Mouse (Mus musculus): ENCODE measurements around the gene Ephx1. TPM values are rescaled to one million over a fixed set of nuclear protein-coding genes. Genes with fewer than 3 reads are reported as not detected.
"Not testable (repeated sequence)": the region's sequence is repeated elsewhere in the genome, so short reads cannot be mapped to it uniquely, and the experiment has no call there.

Ephx1 gene
- total RNA-seq, 2 experiments from 2014 or later: 20.7 to 25.9 TPM

- peak; percentile 79 for DNase-seq
- intact Hi-C loops (cut with DNase I): no loop called here
These were observed 78.3 kb downstream of the Ephx1 start, which contains the start of gene Tmem63a for GRCm38 (mm10) chr1:180942166-180943031. Gene Tmem63a, plus strand, starts transcription at chr1:180942344.

- intact Hi-C loops (cut with DNase I): no loop called here
- DNase-seq: peak in 1 of 2 experiments; percentile 34
These were observed 79.0 kb downstream of the Ephx1 start for GRCm38 (mm10) chr1:180941726-180942125.

- no peak for DNase-seq
- intact Hi-C loops (cut with DNase I): no loop called here
These were observed 79.8 kb downstream of the Ephx1 start for GRCm38 (mm10) chr1:180940776-180941460.

- DNase-seq; intact Hi-C loops (cut with DNase I): not testable (repeated sequence)
These were observed 81.9 kb downstream of the Ephx1 start for GRCm38 (mm10) chr1:180938781-180939180.

- intact Hi-C loops (cut with DNase I); DNase-seq: not testable (repeated sequence)
These were observed 83.1 kb downstream of the Ephx1 start for GRCm38 (mm10) chr1:180937631-180938030.

GRCm38 (mm10) chr1:180936610-180937398, 83.9 kb downstream of the Ephx1 start:
- intact Hi-C loops (cut with DNase I): not testable (repeated sequence)
- DNase-seq: peak; percentile 39 to 53

DNA sequence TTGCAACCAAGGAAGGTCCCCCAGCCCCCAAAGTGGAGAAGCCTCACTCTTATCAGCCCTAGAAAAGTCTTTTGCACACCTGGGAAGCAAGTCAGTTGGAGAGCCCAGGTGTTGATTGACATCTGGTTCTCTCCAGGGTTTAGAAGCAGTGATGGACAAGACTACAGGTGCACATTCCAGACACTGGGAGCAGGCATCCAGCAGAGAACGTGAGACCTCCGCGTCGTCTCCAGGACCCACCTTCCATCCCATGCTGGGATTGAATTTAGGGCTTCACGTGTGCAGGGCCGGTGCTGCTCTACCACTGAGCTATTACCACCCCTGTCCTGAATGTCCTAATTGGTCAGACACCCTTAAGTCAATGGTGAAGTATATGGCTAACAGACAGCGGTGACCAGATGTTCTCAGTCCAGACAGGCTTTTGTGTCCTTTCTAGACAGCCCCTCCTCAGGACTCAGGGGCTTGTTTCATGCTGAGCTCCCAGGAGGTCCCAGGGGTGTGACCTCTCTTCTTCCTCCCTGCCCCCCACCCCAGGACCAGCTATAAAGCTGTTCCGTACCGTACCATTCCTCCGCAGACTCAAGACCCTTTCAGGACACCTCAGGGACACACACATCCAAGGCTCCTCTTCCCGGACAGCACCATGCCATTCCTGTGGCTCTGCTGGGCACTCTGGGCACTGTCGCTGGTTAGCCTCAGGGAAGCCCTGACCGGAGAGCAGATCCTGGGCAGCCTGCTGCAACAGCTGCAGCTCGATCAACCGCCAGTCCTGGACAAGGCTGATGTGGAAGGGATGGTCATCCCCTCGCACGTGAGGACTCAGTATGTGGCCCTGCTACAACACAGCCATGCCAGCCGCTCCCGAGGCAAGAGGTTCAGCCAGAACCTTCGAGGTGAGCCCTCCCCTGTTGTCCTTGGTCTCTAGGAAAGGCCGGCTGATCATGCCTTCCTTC, 86.0 kb downstream of the Ephx1 start, which contains the start of gene Lefty1:
Gene Lefty1 (plus strand): TSS at position 556 of the 953 bp plus-strand sequence.
- intact Hi-C loops (cut with DNase I): no loop called here
- no peak for DNase-seq

GRCm38 (mm10) chr1:180933659-180934058, 87.0 kb downstream of the Ephx1 start:
- intact Hi-C loops (cut with DNase I): no loop called here

GRCm38 (mm10) chr1:180931106-180931505, 89.6 kb downstream of the Ephx1 start:
- intact Hi-C loops (cut with DNase I): no loop called here
- no peak for DNase-seq

More at GRCm38 (mm10) chr1:180933659-180934058, 87.0 kb downstream of the Ephx1 start:
- DNase-seq: no peak

DNA sequence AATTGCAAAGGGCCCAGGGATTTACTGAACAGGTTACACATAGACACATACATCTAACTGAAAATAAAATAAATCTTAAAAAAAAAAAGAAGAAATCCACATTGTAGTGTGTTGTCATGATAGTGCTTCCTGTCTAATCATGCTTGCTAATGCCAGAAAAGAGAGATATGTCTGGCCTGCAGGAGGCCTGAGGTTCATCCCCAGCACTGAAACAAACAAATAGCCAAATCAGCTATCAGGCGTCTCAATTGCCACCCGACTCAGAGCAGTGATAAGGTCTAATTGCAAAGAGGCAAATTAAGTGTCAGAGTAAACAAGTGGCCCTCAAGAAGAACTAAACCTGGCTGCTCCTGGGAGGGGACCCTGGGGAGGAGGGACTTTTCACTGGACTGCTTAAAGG, 91.1 kb downstream of the Ephx1 start:
- DNase-seq: no peak
- intact Hi-C loops (cut with DNase I): no loop called here

GRCm38 (mm10) chr1:180926286-180926685, 94.4 kb downstream of the Ephx1 start:
- intact Hi-C loops (cut with DNase I): no loop called here

More at GRCm38 (mm10) chr1:180926286-180926685, 94.4 kb downstream of the Ephx1 start:
- DNase-seq: no peak

Other genes with a start within 250 kb of the Ephx1 start
- gene H3f3a, start 207.0 kb downstream of the Ephx1 start, total RNA-seq (2021): 100 to 1,000 TPM; 659 to 710 TPM
- 10 to 100 TPM; 12.4 to 14.9 TPM for gene Sde2, start 169.8 kb downstream of the Ephx1 start, total RNA-seq (2021)
- under 1 TPM in 1 of 2 experiments, not detected in 1; 0.07 TPM for gene Lefty2, start 127.8 kb downstream of the Ephx1 start, total RNA-seq (2021)
- 10 to 100 TPM; 14.8 to 15.1 TPM for gene Pycr2, start 116.6 kb downstream of the Ephx1 start, total RNA-seq (2021)
- under 1 TPM; 0.66 to 0.81 TPM for gene Lefty1, start 85.9 kb downstream of the Ephx1 start, total RNA-seq (2021)
- gene Tmem63a, start 78.6 kb downstream of the Ephx1 start, total RNA-seq (2021): 10 to 100 TPM; 14.9 to 15.3 TPM
- not detected for gene 9130409I23Rik, start 30.3 kb upstream of the Ephx1 start, total RNA-seq (2021)
- 1 to 10 TPM; 9.7 TPM for gene Nvl, start 123.3 kb upstream of the Ephx1 start, total RNA-seq (2021)
- gene Cnih4, start 123.8 kb upstream of the Ephx1 start, total RNA-seq (2021): 10 to 100 TPM; 41.6 to 48.6 TPM
- gene Wdr26, start 191.1 kb upstream of the Ephx1 start, total RNA-seq (2021): 100 to 1,000 TPM; 127 to 134 TPM

Measured in heart, postnatal 14 days (tissue).